Mouse (Mus musculus): Measurements from ENCODE around the gene Zbtb32. TPM values are rescaled to one million over a fixed set of nuclear protein-coding genes. Genes with fewer than 3 reads are reported as not detected.

Gene Zbtb32
- polyA plus RNA-seq, 2 experiments: 0.55 to 0.67 TPM

DNA sequence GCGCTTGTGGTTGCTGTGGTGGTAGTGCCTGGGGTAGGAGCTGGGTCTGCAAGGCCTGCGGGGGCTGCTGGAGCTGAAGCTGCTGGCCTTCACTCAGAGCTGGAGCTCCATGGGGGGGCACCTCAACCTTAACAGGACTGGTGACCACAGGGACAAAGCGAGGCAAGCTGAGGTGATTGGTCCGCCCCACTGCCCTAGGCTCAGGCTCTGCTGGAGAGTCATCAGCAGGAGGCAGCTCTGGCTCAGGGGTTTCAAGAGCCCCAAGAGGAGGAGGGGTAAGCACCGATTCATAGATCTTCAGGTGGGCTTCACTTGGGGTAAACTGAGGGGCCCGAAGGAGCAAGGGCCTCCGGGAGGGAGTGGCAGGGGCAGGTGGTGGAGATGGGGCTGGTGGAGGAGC lies 13.5 kb downstream of the Zbtb32 start:
- Histone ChIP-seq H3K36me3 (ENCODE audit: control insufficient read depth, insufficient read depth, low read length) (peaks cover 66% of the 10 kb centered on the region), H3K4me1 (ENCODE audit: control insufficient read depth, insufficient read depth, low read length) (peaks cover 14% of the 10 kb centered on the region), H3K4me2 (replicated peaks; ENCODE audit: low read depth, low read length, severe bottlenecking) (no peak overlapping the region), H3K9me3 (ENCODE audit: control insufficient read depth, low read length) (no peaks in the 10 kb centered on the region), H3K27me3 (ENCODE audit: control insufficient read depth, insufficient read depth, low read length) (no peaks in the 10 kb centered on the region), H3K9ac (ENCODE audit: low read depth, low read length, severe bottlenecking) (no peak overlapping the region), H3K27ac (replicated peaks; ENCODE audit: low read depth, low read length) (no peak overlapping the region), H3K4me3 (replicated peaks; ENCODE audit: low read length) (no peak overlapping the region)
- ATAC-seq (ENCODE audit: low FRiP score, low read depth): no peak
- DNase-seq (ENCODE audit: low spot score): no peak
- 95% methylated on average over 7 of the region's 7 CpGs for WGBS
- no peak for TF ChIP-seq POLR2A (IDR thresholded peaks at IDR 0.05; ENCODE audit: borderline replicate concordance, extremely low read depth, insufficient read depth, insufficient read length)

DNA sequence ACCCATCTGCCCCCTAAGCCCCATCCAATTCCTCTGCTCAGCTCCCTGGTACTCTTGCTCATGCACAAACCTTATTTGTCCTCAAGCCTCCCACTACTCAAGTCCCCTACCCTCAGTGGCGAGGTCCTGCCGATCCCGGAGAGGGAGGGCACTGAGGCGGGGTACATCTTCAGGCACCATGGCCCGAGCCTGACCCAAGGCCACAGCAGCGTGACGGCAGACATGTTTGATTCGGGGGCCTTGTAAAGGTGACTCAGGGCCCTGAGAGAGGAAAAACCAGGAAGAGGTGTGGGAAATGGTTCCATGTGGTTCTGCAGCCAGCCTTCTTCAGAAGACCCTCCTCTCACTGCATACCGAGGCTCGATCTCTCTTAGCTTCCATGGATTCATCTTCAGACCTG lies 14.4 kb downstream of the Zbtb32 start:
- Histone ChIP-seq H3K4me3 (replicated peaks; ENCODE audit: low read length) (no peak overlapping the region), H3K4me2 (replicated peaks; ENCODE audit: low read depth, low read length, severe bottlenecking) (no peak overlapping the region), H3K9ac (ENCODE audit: low read depth, low read length, severe bottlenecking) (no peak overlapping the region), H3K27me3 (ENCODE audit: control insufficient read depth, insufficient read depth, low read length) (no peaks in the 10 kb centered on the region), H3K9me3 (ENCODE audit: control insufficient read depth, low read length) (no peaks in the 10 kb centered on the region), H3K27ac (replicated peaks; ENCODE audit: low read depth, low read length) (no peak overlapping the region), H3K4me1 (ENCODE audit: control insufficient read depth, insufficient read depth, low read length) (peaks cover 11% of the 10 kb centered on the region), H3K36me3 (ENCODE audit: control insufficient read depth, insufficient read depth, low read length) (peaks cover 74% of the 10 kb centered on the region)
- WGBS: 97% methylated on average over 10 of the region's 10 CpGs
- no peak for TF ChIP-seq POLR2A (IDR thresholded peaks at IDR 0.05; ENCODE audit: borderline replicate concordance, extremely low read depth, insufficient read depth, insufficient read length)
- DNase-seq (ENCODE audit: low spot score): no peak
- ATAC-seq (ENCODE audit: low FRiP score, low read depth): no peak

DNA sequence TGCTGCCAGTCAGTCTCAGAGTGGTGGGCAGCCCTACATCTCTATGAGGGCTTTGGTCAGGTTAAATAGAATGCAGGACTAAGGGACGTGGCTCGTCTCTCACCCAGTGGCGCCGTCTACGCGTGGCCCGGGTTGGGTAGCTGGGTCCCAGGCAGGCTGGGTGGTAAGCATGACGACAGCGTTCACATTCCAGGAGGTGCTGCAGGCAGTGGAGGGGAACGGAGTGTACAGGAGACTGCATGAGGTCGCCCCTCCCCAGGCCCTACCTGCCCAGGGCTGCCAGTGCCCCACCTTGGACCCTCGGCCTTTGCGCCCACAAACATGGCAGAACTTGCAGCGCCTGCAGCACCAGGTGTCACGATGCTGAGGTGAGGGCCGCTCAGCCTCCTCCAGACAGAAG lies 17.2 kb downstream of the Zbtb32 start:
- DNase-seq (ENCODE audit: low spot score) (no peak), ATAC-seq (ENCODE audit: low FRiP score, low read depth) (no peak)
- 95% methylated on average over 16 of the region's 16 CpGs for WGBS
- Histone ChIP-seq H3K9me3 (ENCODE audit: control insufficient read depth, low read length) (no peaks in the 10 kb centered on the region), H3K4me2 (replicated peaks; ENCODE audit: low read depth, low read length, severe bottlenecking) (no peak overlapping the region), H3K27me3 (ENCODE audit: control insufficient read depth, insufficient read depth, low read length) (no peaks in the 10 kb centered on the region), H3K36me3 (ENCODE audit: control insufficient read depth, insufficient read depth, low read length) (peaks cover 100% of the 10 kb centered on the region), H3K9ac (ENCODE audit: low read depth, low read length, severe bottlenecking) (no peak overlapping the region), H3K4me1 (ENCODE audit: control insufficient read depth, insufficient read depth, low read length) (0 out of 2 replicates have a peak, but pooled peaks cover under 1% of the 10 kb centered on the region), H3K4me3 (replicated peaks; ENCODE audit: low read length) (no peak overlapping the region), H3K27ac (replicated peaks; ENCODE audit: low read depth, low read length) (no peak overlapping the region)
- no peak for TF ChIP-seq POLR2A (IDR thresholded peaks at IDR 0.05; ENCODE audit: borderline replicate concordance, extremely low read depth, insufficient read depth, insufficient read length)

DNA sequence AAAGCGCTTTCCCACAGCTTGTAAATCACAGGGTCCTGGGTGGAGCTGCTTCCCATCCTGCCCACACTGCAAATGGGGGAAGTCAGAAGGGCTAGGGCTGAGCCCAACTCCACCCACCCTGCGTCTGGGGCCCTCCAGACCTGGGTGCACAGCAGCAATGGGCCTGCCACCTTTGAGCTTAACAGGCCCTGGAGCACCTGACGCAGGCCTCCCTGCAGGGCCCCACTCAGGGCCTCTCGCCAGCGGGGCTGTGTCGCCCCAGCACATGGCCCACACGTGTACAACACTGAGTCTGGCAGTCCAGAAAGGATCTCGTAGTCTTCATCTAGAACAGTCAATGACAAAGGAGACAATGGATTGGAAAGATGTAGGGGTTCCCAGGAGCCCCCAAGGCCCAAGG lies 18.8 kb downstream of the Zbtb32 start:
- H3K36me3 ChIP-seq (ENCODE audit: control insufficient read depth, insufficient read depth, low read length): peaks cover 100% of the 10 kb centered on the region
- no peak for DNase-seq (ENCODE audit: low spot score)
- H3K9me3 ChIP-seq (ENCODE audit: control insufficient read depth, low read length): no peaks in the 10 kb centered on the region
- no peak for ATAC-seq (ENCODE audit: low FRiP score, low read depth)
- no peak overlapping the region for H3K4me3 ChIP-seq (replicated peaks; ENCODE audit: low read length)
- TF ChIP-seq POLR2A (IDR thresholded peaks at IDR 0.05; ENCODE audit: borderline replicate concordance, extremely low read depth, insufficient read depth, insufficient read length): no peak
- no peak overlapping the region for H3K4me2 ChIP-seq (replicated peaks; ENCODE audit: low read depth, low read length, severe bottlenecking)
- 92% methylated on average over 8 of the region's 8 CpGs for WGBS
- no peak overlapping the region for H3K27ac ChIP-seq (replicated peaks; ENCODE audit: low read depth, low read length)
- H3K4me1 ChIP-seq (ENCODE audit: control insufficient read depth, insufficient read depth, low read length): no peaks in the 10 kb centered on the region
- no peak overlapping the region for H3K9ac ChIP-seq (ENCODE audit: low read depth, low read length, severe bottlenecking)
- H3K27me3 ChIP-seq (ENCODE audit: control insufficient read depth, insufficient read depth, low read length): no peaks in the 10 kb centered on the region

DNA sequence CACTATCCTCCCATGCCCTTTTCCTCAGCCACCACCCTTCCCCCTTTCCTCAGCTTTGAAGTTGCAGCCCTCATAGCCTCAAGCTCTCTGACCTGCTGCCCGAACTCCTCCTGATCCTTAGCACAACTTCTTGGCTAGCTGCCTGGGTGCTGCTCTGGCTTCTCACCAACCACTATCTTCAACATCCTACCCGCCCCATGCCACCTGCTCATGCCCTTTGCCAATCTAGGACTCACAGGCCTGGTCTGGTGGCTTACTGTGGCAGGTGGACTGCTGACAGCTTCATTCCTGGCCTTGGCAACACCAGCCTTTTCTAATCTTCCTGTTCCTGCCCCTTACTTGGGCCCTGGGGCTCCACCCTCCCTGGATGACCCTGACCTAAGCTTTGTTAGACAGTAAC lies 25.7 kb downstream of the Zbtb32 start:
- peaks cover 98% of the 10 kb centered on the region for H3K36me3 ChIP-seq (ENCODE audit: control insufficient read depth, insufficient read depth, low read length)
- no peak overlapping the region for H3K4me3 ChIP-seq (replicated peaks; ENCODE audit: low read length)
- DNase-seq (ENCODE audit: low spot score) (no peak), ATAC-seq (ENCODE audit: low FRiP score, low read depth) (no peak)
- H3K9ac ChIP-seq (ENCODE audit: low read depth, low read length, severe bottlenecking): no peak overlapping the region
- H3K9me3 ChIP-seq (ENCODE audit: control insufficient read depth, low read length): no peaks in the 10 kb centered on the region
- no peak overlapping the region for H3K4me2 ChIP-seq (replicated peaks; ENCODE audit: low read depth, low read length, severe bottlenecking)
- no peak for TF ChIP-seq POLR2A (IDR thresholded peaks at IDR 0.05; ENCODE audit: borderline replicate concordance, extremely low read depth, insufficient read depth, insufficient read length)
- no peaks in the 10 kb centered on the region for H3K4me1 ChIP-seq (ENCODE audit: control insufficient read depth, insufficient read depth, low read length)
- H3K27me3 ChIP-seq (ENCODE audit: control insufficient read depth, insufficient read depth, low read length): no peaks in the 10 kb centered on the region
- H3K27ac ChIP-seq (replicated peaks; ENCODE audit: low read depth, low read length): no peak overlapping the region
- 83% methylated on average over 2 of the region's 2 CpGs for WGBS

DNA sequence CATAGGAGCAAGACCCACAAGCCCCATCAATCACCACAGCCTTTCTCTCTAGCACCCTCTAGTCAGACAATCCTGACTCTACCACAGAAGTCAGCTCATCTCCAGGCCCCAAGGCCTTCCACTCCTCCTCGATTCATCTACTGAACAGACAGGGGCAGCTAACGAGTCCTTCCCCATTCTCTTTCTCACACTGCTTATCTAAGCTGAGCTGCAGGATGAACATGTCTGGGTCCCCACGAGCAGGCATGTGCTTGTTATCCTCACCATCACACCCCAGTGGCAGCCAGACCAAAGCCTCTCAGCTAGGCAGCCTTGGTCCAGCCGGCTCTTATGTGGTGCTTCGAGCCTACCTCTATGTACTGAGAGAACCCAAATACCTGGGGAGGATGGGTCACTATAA lies 26.3 kb downstream of the Zbtb32 start:
- H3K27me3 ChIP-seq (ENCODE audit: control insufficient read depth, insufficient read depth, low read length): no peaks in the 10 kb centered on the region
- TF ChIP-seq POLR2A (IDR thresholded peaks at IDR 0.05; ENCODE audit: borderline replicate concordance, extremely low read depth, insufficient read depth, insufficient read length): no peak
- no peak for ATAC-seq (ENCODE audit: low FRiP score, low read depth)
- no peak overlapping the region for H3K4me3 ChIP-seq (replicated peaks; ENCODE audit: low read length)
- H3K27ac ChIP-seq (replicated peaks; ENCODE audit: low read depth, low read length): no peak overlapping the region
- no peak for DNase-seq (ENCODE audit: low spot score)
- no peak overlapping the region for H3K9ac ChIP-seq (ENCODE audit: low read depth, low read length, severe bottlenecking)
- no peaks in the 10 kb centered on the region for H3K4me1 ChIP-seq (ENCODE audit: control insufficient read depth, insufficient read depth, low read length)
- no peak overlapping the region for H3K4me2 ChIP-seq (replicated peaks; ENCODE audit: low read depth, low read length, severe bottlenecking)
- 90% methylated on average over 5 of the region's 5 CpGs for WGBS
- H3K9me3 ChIP-seq (ENCODE audit: control insufficient read depth, low read length): no peaks in the 10 kb centered on the region
- H3K36me3 ChIP-seq (ENCODE audit: control insufficient read depth, insufficient read depth, low read length): peaks cover 95% of the 10 kb centered on the region

Data from limb, embryonic 14.5 days (tissue).